Mouse (Mus musculus): Measurements from ENCODE around the gene Chd2. TPM values are rescaled to one million over a fixed set of nuclear protein-coding genes. Genes with fewer than 3 reads are reported as not detected.
A peak's percentile ranks its signal among the peaks of the same experiment; 100 is the strongest.

Chd2 gene
- polyA plus RNA-seq, 1 experiment from 2014 or later, result 58.9 TPM

- H3K27ac ChIP-seq (ENCODE audit: low read length), result peak overlapping the region; percentile 70; the same call in 1 of the 2 replicates
- H3K9me3 ChIP-seq (ENCODE audit: control insufficient read depth, low read length), result no peaks in the 10 kb centered on the region
- H3K4me1 ChIP-seq (replicated peaks; ENCODE audit: control insufficient read depth, insufficient read depth, low read length), result peaks cover 40% of the 10 kb centered on the region
- WGBS, result 43% methylated on average over 2 of the region's 2 CpGs
- H3K4me3 ChIP-seq (ENCODE audit: low read length), result peak overlapping the region; percentile 52; the same call in 1 of the 2 replicates
- H3K27me3 ChIP-seq (ENCODE audit: control insufficient read depth, insufficient read depth, low read depth, low read length), result no peaks in the 10 kb centered on the region
- no peaks in the 10 kb centered on the region for H3K36me3 ChIP-seq (ENCODE audit: control insufficient read depth, insufficient read depth, low read length)
- peak overlapping the region; percentile 71 for H3K4me2 ChIP-seq (ENCODE audit: low read depth, low read length)
- no peak for ATAC-seq (ENCODE audit: low read depth)
- no peak overlapping the region for H3K9ac ChIP-seq (ENCODE audit: low read length)
Observed at GRCm38 (mm10) chr7:73536579-73536978, 5.1 kb downstream of the Chd2 start.

GRCm38 (mm10) chr7:73535861-73536200 is 5.8 kb downstream of the Chd2 start:
- peaks cover 48% of the 10 kb centered on the region for H3K4me1 ChIP-seq (replicated peaks; ENCODE audit: control insufficient read depth, insufficient read depth, low read length)
- 0 out of 2 replicates have a peak overlapping the region, but pooled peaks have one; percentile 2 for H3K9ac ChIP-seq (ENCODE audit: low read length)
- no peaks in the 10 kb centered on the region for H3K27me3 ChIP-seq (ENCODE audit: control insufficient read depth, insufficient read depth, low read depth, low read length)
- peak overlapping the region; percentile 1; the same call in 1 of the 2 replicates for H3K4me3 ChIP-seq (ENCODE audit: low read length)
- no peaks in the 10 kb centered on the region for H3K36me3 ChIP-seq (ENCODE audit: control insufficient read depth, insufficient read depth, low read length)
- H3K9me3 ChIP-seq (ENCODE audit: control insufficient read depth, low read length), result no peaks in the 10 kb centered on the region
- peak overlapping the region; percentile 63 for H3K27ac ChIP-seq (ENCODE audit: low read length)
- ATAC-seq (ENCODE audit: low read depth), result no peak
- WGBS, result 42% methylated on average over 4 of the region's 4 CpGs
- H3K4me2 ChIP-seq (ENCODE audit: low read depth, low read length), result no peak overlapping the region

- peak overlapping the region; percentile 1; the same call in 1 of the 2 replicates for H3K4me3 ChIP-seq (ENCODE audit: low read length)
- WGBS, result 42% methylated on average over 2 of the region's 2 CpGs
Observed at GRCm38 (mm10) chr7:73534937-73535860, 6.4 kb downstream of the Chd2 start.

GRCm38 (mm10) chr7:73533457-73533856 is 8.2 kb downstream of the Chd2 start:
- H3K4me1 ChIP-seq (replicated peaks; ENCODE audit: control insufficient read depth, insufficient read depth, low read length), result peaks cover 59% of the 10 kb centered on the region
- 27% methylated on average over 2 of the region's 2 CpGs for WGBS
- H3K4me3 ChIP-seq (ENCODE audit: low read length), result no peak overlapping the region

More at GRCm38 (mm10) chr7:73534937-73535860, 6.4 kb downstream of the Chd2 start:
- Histone ChIP-seq H3K27me3 (ENCODE audit: control insufficient read depth, insufficient read depth, low read depth, low read length) (no peaks in the 10 kb centered on the region), H3K4me1 (replicated peaks; ENCODE audit: control insufficient read depth, insufficient read depth, low read length) (peaks cover 53% of the 10 kb centered on the region), H3K36me3 (ENCODE audit: control insufficient read depth, insufficient read depth, low read length) (0 out of 2 replicates have a peak, but pooled peaks cover 4% of the 10 kb centered on the region), H3K4me2 (ENCODE audit: low read depth, low read length) (no peak overlapping the region), H3K27ac (ENCODE audit: low read length) (peak overlapping the region; percentile 63), H3K9ac (ENCODE audit: low read length) (0 out of 2 replicates have a peak overlapping the region, but pooled peaks have one; percentile 8), H3K9me3 (ENCODE audit: control insufficient read depth, low read length) (no peaks in the 10 kb centered on the region)
- no peak for ATAC-seq (ENCODE audit: low read depth)

DNA sequence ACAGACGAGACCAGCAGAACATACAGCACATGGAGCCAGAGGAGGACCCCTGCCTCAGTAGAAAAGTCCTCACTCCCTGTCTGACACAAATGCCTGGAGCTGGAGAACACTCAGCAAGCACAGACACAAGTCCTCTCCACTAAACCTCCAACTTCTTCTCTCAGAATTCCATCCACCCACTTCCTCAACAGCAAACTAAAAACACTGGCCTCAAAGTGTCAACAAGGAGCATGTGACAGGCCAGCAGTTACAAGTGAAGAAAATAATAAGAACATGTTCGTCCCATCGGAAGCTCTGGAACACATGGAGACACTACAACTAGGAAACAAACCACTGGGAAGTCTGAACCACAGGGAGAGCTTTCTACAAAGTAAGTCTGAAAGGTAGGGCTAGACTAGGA is 8.7 kb downstream of the Chd2 start:
- H3K27me3 ChIP-seq (ENCODE audit: control insufficient read depth, insufficient read depth, low read depth, low read length), result no peaks in the 10 kb centered on the region
- H3K9ac ChIP-seq (ENCODE audit: low read length), result peak overlapping the region; percentile 55; the same call in 1 of the 2 replicates
- H3K4me3 ChIP-seq (ENCODE audit: low read length), result no peak overlapping the region
- H3K4me1 ChIP-seq (replicated peaks; ENCODE audit: control insufficient read depth, insufficient read depth, low read length), result peaks cover 59% of the 10 kb centered on the region
- 44% methylated on average over 3 of the region's 3 CpGs for WGBS
- no peaks in the 10 kb centered on the region for H3K9me3 ChIP-seq (ENCODE audit: control insufficient read depth, low read length)
- H3K4me2 ChIP-seq (ENCODE audit: low read depth, low read length), result no peak overlapping the region
- ATAC-seq (ENCODE audit: low read depth), result no peak
- peaks cover 15% of the 10 kb centered on the region; the same call in 1 of the 2 replicates for H3K36me3 ChIP-seq (ENCODE audit: control insufficient read depth, insufficient read depth, low read length)
- peak overlapping the region; percentile 77 for H3K27ac ChIP-seq (ENCODE audit: low read length)

More at GRCm38 (mm10) chr7:73533457-73533856, 8.2 kb downstream of the Chd2 start:
- Histone ChIP-seq H3K9me3 (ENCODE audit: control insufficient read depth, low read length) (no peaks in the 10 kb centered on the region), H3K36me3 (ENCODE audit: control insufficient read depth, insufficient read depth, low read length) (peaks cover 13% of the 10 kb centered on the region; the same call in 1 of the 2 replicates), H3K9ac (ENCODE audit: low read length) (peak overlapping the region; percentile 55), H3K27ac (ENCODE audit: low read length) (peak overlapping the region; percentile 77), H3K4me2 (ENCODE audit: low read depth, low read length) (peak overlapping the region; percentile 13), H3K27me3 (ENCODE audit: control insufficient read depth, insufficient read depth, low read depth, low read length) (no peaks in the 10 kb centered on the region)
- no peak for ATAC-seq (ENCODE audit: low read depth)

GRCm38 (mm10) chr7:73532139-73532538 is 9.5 kb downstream of the Chd2 start:
- Histone ChIP-seq H3K9ac (ENCODE audit: low read length) (no peak overlapping the region), H3K27me3 (ENCODE audit: control insufficient read depth, insufficient read depth, low read depth, low read length) (no peaks in the 10 kb centered on the region), H3K36me3 (ENCODE audit: control insufficient read depth, insufficient read depth, low read length) (peaks cover 15% of the 10 kb centered on the region; the same call in 1 of the 2 replicates), H3K27ac (ENCODE audit: low read length) (peak overlapping the region; percentile 23; the same call in 1 of the 2 replicates), H3K4me1 (replicated peaks; ENCODE audit: control insufficient read depth, insufficient read depth, low read length) (peaks cover 59% of the 10 kb centered on the region), H3K4me3 (ENCODE audit: low read length) (no peak overlapping the region), H3K9me3 (ENCODE audit: control insufficient read depth, low read length) (no peaks in the 10 kb centered on the region), H3K4me2 (ENCODE audit: low read depth, low read length) (no peak overlapping the region)
- no peak for ATAC-seq (ENCODE audit: low read depth)
- 77% methylated on average over 3 of the region's 3 CpGs for WGBS

DNA sequence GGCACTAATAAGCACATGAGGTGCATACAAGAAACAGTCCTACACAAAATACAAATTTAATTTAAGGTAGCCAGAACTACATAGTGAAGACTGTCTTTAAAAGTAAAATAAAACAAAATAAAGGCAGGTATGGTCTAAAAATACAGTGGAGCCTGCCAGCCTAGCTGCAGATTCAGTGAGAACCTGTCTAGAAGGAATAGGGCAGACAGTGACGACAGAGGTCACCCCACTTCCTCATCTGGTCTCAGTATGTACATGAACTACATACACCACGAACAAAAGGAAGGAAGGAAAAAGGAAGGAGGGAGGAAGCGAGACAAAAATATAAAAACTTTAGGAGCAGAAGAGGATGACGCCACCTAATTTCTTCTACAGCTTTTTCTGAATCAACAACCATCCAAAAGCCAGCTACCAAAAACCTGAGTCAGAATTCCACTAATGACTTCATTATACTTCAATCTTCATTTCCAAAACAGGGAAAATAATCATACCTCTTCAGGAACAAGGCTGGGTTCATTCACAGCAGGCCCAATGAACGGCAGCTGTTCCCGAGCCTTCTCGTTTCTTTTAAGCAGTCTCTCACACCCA is 10.0 kb downstream of the Chd2 start:
- Histone ChIP-seq H3K27me3 (ENCODE audit: control insufficient read depth, insufficient read depth, low read depth, low read length) (no peaks in the 10 kb centered on the region), H3K9ac (ENCODE audit: low read length) (no peak overlapping the region), H3K36me3 (ENCODE audit: control insufficient read depth, insufficient read depth, low read length) (peaks cover 15% of the 10 kb centered on the region; the same call in 1 of the 2 replicates), H3K4me2 (ENCODE audit: low read depth, low read length) (no peak overlapping the region), H3K4me1 (replicated peaks; ENCODE audit: control insufficient read depth, insufficient read depth, low read length) (peaks cover 58% of the 10 kb centered on the region), H3K4me3 (ENCODE audit: low read length) (no peak overlapping the region), H3K9me3 (ENCODE audit: control insufficient read depth, low read length) (no peaks in the 10 kb centered on the region), H3K27ac (ENCODE audit: low read length) (peak overlapping the region; percentile 23)
- 55% methylated on average over 7 of the region's 7 CpGs for WGBS
- no peak for ATAC-seq (ENCODE audit: low read depth)

DNA sequence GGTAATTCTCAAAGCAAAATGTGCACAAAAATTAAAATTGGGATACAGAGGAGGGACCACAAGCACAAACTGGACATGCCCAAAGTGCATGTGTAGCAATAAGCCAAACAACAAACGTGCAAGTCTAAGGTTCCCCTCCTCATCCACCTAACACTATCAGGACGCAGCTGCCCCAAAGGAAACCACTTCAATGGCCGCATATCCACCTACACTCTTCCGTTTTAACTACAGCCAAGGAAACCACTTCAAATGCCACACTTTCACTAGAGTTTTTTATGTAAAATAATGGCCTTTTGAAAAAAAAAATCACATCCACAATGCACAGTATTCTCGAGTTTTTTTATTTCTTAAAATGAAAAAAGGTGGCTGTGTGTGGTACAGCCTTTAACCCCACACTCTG is 10.8 kb downstream of the Chd2 start:
- Histone ChIP-seq H3K9ac (ENCODE audit: low read length) (no peak overlapping the region), H3K4me3 (ENCODE audit: low read length) (no peak overlapping the region), H3K36me3 (ENCODE audit: control insufficient read depth, insufficient read depth, low read length) (peaks cover 15% of the 10 kb centered on the region; the same call in 1 of the 2 replicates), H3K27me3 (ENCODE audit: control insufficient read depth, insufficient read depth, low read depth, low read length) (no peaks in the 10 kb centered on the region), H3K4me1 (replicated peaks; ENCODE audit: control insufficient read depth, insufficient read depth, low read length) (peaks cover 53% of the 10 kb centered on the region), H3K27ac (ENCODE audit: low read length) (peak overlapping the region; percentile 23), H3K9me3 (ENCODE audit: control insufficient read depth, low read length) (no peaks in the 10 kb centered on the region), H3K4me2 (ENCODE audit: low read depth, low read length) (no peak overlapping the region)
- ATAC-seq (ENCODE audit: low read depth), result no peak
- WGBS, result 44% methylated on average over 5 of the region's 5 CpGs

- H3K27ac ChIP-seq (ENCODE audit: low read length), result no peak overlapping the region
- WGBS, result 84% methylated on average over 5 of the region's 5 CpGs
- no peaks in the 10 kb centered on the region for H3K27me3 ChIP-seq (ENCODE audit: control insufficient read depth, insufficient read depth, low read depth, low read length)
- no peak overlapping the region for H3K4me3 ChIP-seq (ENCODE audit: low read length)
- ATAC-seq (ENCODE audit: low read depth), result no peak
- no peaks in the 10 kb centered on the region for H3K9me3 ChIP-seq (ENCODE audit: control insufficient read depth, low read length)
- H3K4me2 ChIP-seq (ENCODE audit: low read depth, low read length), result no peak overlapping the region
- H3K36me3 ChIP-seq (ENCODE audit: control insufficient read depth, insufficient read depth, low read length), result peaks cover 15% of the 10 kb centered on the region; the same call in 1 of the 2 replicates
- no peak overlapping the region for H3K9ac ChIP-seq (ENCODE audit: low read length)
- peaks cover 47% of the 10 kb centered on the region for H3K4me1 ChIP-seq (replicated peaks; ENCODE audit: control insufficient read depth, insufficient read depth, low read length)
Observed at GRCm38 (mm10) chr7:73530164-73530563, 11.5 kb downstream of the Chd2 start.
